Mouse (Mus musculus) testis, adult 2 months (tissue): Measurements from ENCODE around the gene Mogat1.

Experiments used
- CTCF ChIP-seq: fragments of 200-500 bp; IDR thresholded peaks from 2 replicates; pipeline ENCODE4 v1.5.1; 2012; ENCODE audit warnings: low read depth, mild to moderate bottlenecking, inconsistent platforms, low read length, moderate library complexity; ENCODE audit not compliant: control insufficient read depth, insufficient read depth, insufficient replicate concordance
- POLR2A ChIP-seq: fragments of 200-500 bp; IDR thresholded peaks from 2 replicates; pipeline ENCODE4 v1.6.1; 2012; ENCODE audit warnings: low read depth, mild to moderate bottlenecking, inconsistent platforms, low read length, moderate library complexity; ENCODE audit not compliant: control insufficient read depth

- no peak for TF ChIP-seq POLR2A
- no peak for TF ChIP-seq CTCF
These were observed 3.7 kb upstream of the Mogat1 start for GRCm38 (mm10) chr1:78507137-78507536.
